Mouse (Mus musculus) right cerebral cortex, postnatal 10 days (tissue): ENCODE measurements around the gene Irs1.

Experiments used
- DNase-seq, 2 experiments: peaks; one replicate each; pipeline ENCODE4 v3.0.0; 2021; ENCODE audit warnings: low spot score in 2 of 2

Gene Irs1

DNA sequence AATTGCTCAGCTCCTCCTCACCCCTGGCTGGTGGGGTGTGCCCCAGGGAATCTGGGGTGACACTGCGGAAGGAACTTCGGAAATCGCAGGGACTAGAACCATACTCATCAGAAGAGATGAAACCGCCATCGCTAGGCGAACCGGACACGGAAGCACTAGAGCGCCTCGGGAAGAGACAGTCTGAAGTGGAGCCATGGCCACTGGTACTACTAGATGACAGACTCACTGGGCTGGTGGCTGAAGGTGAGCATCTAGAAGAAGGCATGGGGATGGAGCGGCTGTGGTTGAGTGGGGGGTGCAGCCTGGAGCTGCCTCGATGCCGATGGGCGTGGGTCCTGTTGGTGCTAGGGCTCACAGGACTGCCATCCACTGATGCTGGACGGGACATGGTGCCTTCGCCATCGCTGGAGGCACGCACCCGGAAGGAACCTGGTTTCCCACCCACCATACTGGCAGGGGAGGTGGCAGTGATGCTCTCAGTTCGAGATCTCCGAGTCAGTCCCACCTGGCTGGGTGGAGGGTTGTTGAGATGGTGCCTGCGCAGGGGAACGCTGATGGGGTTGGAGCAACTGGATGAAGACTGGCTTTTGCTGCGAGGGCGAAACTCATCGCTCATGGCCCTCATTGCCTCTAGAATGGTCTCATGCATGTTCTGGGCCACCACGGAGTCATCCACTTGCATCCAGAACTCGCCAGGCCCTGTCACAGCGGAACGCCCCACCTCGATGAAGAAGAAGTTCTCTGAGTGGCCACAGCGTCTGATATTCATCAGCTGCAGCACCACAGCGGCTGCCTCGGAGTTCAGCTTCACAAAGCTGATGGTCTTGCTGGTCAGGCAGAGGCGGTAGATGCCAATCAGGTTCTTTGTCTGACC, 1.9 kb downstream of the Irs1 start:
- DNase-seq: peak in 1 of 2 experiments; percentile 29

DNA sequence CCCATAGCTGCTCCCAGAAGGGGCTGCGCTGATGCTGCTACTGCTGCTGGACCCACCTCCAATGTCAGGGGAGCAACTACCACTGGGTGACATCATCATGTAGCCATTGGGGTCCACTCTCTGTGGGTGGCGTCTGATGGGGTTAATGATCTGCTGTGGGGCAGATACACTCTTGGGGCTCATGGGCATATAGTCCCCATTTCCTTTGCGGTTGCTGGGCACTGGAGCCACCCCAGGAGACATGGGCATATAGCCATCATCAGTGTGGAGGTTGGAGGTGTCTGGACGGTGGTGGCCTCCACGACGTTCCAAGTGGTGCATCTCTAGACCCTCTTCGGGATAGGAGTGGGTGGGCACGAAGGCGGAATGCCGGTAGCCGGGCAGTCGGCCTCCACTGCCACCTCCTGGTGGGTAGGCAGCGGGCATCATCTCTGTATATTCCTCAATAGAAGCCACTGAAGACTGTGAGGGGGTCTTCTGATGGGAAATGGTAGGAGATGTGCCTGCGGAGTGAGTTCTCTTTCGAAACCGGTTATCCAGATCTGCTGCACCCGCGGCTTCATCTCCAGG, 2.7 kb downstream of the Irs1 start:
- peak in 1 of 2 experiments; percentile 39 for DNase-seq

DNA sequence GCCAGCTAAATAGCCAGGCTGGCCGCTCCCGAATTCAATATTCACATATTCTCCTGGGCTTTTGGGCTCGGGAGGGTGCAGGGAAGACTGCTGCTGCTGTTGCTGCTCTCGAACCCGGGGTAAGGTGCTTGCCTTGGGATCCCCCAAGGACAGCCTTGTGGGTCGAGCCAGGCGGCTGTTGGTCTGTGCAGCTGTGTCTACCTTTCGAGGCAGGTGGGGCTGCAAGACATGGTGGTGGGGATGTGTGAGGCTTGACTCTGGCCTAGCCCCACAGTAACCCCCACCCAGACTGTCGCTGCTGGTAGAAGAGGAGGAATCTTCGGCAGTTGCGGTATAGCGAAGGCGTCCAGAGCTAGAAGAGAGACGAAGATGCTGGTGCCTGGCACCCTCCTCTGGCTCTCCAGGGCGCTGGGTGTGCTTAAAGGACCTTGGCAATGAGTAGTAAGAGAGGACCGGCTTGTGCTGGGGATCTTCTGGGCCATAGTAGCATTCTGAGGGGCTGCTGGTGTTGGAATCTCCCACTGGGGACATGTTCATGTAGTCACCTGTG, 3.4 kb downstream of the Irs1 start:
- DNase-seq: peak in 1 of 2 experiments; percentile 30

DNA sequence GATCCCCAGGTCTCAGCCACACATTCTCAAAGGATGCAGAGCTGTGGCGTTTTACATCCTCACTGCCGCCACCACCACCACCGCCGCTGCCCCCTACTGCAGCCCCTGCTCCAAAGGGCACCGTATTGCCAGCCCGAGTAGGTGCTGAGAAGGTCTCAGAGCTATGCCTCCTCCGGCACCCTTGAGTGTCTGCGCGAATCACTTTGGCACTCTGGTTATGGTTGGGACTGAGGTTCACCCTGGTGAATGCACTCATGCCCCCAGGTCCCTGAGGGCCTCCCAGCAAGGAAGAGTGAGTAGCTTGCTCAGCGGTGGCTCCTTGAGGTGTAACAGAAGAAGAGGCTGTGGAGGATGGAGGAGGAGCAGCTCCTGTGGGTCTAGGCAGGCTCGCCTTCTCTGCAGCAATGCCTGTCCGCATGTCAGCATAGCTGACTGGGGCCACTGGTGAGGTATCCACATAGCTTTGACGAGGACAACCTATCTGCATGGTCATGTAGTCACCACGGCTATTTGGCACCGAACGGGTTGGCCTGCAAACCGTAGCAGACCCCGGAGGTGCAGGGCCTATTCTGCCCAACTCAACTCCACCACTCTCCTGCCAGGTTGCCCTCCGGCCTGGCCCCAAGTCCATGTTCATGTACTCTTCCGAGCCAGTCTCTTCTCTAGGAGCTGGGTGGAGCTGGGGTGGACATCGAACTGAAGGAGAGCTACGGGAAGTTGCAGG, 4.0 kb downstream of the Irs1 start:
- peak in 1 of 2 experiments; percentile 27 for DNase-seq

DNA sequence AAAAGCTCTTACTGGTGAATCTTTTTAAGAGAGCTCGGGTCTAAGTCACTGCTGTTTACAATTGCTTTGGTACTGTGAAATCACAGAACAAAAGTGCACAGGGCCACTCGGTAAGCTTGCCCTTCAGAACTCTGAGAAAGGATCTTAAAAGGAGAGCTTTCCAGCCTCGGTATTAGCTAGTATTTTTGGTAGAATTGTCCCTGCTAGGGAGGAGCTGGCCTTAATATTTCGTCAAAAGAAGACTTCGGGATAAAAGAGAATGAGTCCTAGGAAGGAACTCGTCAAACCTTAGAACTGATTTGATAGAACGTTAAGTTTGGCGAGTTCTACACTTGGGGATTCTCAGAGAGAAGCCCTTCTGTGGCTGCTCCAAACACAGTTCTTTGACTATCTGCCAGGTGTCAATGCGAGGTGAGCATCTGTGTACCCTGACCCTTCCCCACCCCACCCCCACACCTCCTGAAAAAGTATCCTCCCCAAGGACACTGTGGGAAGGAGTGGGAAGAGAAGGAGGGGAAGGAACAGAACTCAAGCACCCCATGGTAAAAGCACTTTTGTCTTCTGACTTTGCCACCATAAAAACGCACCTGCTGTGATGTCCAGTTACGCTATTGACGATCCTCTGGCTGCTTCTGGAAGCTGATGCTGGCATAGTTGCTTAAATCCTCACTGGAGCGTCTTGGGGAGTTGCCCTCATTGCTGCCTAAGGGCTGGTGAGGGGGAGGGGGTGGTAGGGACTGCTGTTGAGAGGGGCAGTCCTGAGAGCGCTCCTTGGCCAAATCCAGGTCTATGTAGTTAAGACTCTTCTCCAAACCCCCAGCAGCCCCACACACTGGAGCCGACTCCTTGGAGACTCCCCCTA, 4.8 kb downstream of the Irs1 start:
- no peak for DNase-seq

DNA sequence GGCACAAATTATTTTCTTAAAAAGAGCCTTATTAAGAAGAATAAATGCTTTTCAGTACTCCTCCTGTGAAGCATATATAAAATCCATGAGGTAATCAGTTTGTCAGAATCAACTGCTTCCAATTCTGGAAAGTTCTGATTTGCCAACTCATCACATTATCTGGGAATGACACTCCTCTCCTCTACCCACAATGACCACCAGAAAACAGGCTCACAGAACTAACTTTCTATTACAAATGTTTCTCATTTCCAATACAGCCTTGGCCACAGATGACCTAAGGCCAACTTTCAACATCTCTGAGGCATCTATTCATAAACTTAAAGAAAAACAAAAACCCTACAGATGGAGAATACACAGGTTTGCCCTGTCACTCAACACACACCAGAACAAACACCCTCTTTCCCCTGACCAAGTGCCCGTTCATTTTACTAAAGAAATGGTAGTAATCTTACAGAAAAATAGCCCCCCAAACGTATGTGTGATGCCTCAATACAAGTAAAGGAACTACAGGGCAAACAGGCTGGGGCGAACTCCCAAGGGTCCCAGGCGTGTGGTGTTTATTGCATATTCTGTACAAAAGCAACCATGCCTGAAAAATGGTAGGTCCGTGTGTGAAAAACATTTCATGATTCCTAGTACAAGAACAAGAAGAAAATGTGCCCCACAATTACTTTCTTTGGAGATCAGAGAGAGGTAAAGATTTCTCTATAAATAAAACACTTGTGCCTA, 5.6 kb downstream of the Irs1 start:
- no peak for DNase-seq

DNA sequence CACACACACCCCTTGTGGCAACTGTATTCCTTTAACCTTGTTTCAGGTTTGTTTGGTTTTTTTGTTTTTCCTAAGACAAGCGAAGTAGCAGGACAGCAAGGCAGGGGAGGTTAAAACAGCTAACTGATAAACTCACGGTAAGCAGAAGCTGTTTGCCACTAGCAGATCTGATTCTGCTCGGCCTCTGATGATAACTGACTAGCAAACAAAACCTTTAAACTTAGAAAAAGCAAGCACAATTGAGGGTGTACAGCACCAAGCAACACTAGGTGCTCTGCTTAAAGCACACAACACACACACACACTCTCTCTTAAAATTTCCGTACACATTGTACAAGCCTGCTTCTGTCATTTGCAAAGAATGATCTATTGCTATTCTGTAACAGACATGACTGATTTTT, 6.8 kb downstream of the Irs1 start:
- DNase-seq: no peak

DNA sequence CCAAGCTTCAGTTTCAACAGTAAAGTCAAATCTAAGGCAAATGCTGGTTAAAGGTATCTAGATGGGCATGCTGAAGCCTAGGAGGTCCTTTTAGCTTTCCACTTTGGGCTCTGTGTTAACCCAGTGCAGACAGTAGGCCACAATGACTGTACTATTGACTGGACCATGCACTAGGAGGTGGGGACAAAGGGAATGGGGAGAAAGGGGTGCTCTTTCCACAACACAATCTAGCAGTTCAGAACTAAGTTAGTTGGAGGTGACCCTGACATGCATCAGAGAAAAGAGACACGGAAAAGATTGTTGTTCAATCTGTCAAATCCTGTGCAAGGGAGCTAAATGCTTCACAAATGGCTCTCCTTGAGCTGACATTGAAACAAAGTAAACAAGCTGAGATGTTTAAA, 7.3 kb downstream of the Irs1 start:
- DNase-seq: no peak

DNA sequence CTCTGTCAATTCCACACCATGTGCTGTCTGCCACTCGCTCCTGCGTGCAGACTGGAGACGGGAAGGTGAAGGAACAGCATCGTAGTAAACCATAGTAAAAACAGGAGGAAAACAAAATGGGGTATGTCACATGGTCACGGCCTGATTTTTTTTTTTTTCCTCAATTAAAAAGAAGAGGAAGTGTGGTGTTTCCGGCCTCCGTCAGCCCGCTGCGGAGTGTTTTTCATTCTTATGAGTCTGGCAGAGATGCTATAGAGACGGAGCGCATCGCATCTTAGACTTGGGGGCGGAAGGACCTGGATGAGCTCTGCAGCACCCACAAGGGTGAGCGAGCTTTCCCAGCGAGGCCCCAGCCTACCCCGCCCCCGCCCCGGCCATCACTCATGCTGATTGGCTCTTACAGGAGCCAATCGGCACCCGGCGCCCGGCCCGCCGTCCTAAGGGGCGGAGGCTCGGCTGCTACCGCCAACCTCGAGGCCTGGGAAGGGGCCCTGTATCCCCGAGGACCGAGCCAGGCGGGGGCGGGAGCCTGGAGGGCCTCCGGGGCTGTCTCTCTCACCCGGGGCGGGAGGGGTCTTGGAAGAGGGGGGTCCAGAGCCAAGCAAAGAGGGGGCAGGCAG, 8.1 kb downstream of the Irs1 start:
- peak; percentile 93 for DNase-seq

DNA sequence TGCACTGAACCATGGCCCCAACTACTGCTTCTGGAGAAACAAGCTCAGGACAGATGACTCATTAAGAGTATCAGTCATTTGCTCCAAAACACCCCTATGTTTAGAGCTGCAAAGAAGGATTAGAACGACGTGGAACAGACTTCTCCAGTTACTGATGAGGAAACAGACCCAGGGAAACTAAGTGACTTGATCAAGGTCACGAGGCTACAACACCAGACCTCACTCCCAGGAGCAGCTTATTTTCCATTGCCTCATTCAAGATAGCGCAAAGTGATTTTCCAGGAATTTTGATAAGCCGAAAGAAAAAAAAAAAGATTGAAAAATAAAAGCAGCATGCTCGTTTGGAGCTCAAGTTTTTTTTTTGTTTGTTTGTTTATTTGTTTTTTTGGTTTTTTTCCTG, 9.4 kb downstream of the Irs1 start:
- DNase-seq: no peak

DNA sequence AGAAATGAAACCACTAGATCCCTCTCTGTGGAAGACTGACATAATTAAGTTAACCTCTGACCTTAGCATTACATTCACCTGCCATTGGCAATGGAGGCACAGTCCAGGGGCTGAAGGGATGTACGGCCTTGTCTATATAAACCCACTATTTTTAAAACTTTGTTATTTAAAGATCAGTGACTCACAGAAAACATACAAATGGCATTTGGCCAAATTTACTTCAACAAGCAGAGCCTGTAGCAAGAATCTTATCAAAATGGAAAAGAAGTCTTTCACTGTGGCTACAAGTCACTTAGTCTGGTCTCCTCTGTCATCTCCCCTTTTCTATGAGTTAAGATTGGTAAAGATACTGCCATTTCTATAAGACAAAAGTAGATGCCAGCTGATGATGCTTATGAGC, 11.4 kb downstream of the Irs1 start:
- DNase-seq: no peak

DNA sequence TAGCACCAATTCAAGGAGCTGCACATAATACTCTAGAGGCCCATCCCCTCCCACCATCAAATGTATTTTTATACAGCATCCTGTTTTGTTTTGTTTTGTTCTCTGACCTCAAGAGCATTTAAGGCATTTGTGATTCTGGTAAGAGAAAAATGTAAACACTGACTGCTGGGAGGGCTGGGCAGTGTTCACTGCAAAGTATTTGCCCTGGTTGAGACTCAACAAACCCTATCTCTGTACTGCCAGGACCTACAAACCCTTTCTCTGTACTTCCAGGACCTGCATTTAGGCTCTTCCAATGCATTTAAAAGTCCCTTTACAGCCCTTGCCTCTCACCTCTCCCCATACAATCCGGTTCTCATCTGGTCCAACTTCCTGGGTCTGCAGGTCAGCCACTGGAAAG, 16.9 kb downstream of the Irs1 start:
- no peak for DNase-seq

DNA sequence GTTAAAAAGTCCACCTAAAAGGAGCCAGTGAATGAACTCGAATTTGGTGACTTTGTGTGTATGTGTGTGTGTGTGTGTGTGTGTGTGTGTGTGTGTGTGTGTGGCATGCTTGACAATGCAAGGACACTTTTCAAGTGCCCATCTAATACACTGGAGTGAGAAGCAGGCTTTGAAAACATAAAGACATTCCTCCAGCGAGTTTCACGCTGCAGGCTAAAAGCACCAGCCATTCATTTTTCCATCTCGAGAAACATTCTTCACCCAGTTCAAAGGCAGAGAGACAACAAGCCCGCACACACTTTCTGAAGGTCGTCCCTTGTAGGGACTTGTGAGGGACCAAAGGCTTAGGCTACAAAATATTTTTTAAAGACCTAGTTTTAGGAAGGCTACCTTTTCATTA, 17.7 kb downstream of the Irs1 start:
- DNase-seq: no peak

DNA sequence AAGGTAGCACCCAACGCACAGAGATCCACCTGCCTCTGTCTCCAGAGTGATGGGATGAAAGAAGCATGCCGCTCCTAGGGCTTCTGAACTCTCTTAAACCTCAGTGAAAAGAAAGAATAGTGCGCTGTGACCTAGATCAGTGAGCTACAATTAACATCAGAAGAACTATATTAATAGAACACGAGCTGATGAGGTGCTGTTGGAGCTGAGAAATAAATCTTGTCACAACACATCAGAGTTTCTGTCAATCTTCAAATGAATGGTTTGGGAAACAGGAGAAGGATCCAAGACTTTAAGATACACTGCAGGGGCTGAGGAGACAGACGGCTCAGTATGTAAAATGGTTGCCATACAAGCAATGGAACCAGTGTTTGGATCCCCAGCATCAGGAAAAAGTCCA, 19.0 kb downstream of the Irs1 start:
- no peak for DNase-seq

DNA sequence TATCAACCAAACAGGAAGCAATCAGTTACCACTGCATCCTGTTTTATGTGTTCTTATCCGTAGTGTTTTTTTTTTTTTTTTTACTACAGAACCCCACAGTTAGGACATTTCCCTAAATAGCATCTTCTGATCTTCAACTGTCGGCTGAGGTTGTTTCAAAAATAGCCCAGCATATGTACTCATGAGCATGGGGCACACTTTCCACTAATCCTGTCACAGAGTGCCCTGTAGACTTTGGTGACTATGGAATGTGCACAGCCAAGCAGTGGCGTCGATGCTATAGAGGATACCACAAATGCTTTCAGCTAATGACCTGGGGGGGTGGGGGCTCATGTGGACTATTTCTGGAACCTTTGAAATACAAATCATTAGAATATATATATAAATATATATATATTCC, 23.7 kb downstream of the Irs1 start:
- no peak for DNase-seq

DNA sequence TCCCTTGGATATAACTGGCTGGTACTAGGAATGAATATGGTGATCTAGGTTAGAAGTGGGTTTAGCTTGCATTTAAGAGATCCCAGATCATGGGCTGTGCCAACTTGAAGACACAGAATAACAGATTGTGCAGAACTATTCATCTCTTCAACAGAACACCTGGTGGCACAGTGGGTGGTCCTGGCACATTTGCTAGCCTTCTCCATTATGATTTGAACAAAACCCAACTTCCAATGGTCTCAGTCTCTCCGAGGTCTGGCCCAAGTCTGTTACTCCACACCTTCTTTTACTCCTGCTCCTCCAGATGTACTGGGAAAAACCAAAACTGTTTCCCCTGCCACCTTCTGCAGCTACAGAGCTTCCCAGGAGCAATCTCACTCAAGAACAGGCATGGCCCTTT, 28.9 kb downstream of the Irs1 start:
- DNase-seq: no peak

DNA sequence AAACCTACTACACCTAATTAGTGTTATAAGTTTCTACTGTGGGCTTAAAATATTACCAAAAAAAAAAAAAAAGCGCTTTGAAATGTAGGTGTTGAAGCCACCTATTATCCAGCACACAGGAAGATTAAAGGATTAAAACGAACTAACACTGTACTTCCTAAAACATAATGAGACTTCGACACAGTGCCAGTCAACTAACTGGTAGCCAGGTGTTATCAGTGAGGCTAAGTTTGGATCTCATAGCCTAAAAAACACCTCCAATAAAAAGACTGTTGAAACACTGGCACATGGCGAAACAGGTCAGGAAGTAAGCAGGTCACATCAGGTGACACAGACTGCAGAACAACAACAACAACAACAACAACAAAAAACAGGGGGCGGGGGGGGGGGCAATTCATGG, 29.6 kb downstream of the Irs1 start:
- no peak for DNase-seq

DNA sequence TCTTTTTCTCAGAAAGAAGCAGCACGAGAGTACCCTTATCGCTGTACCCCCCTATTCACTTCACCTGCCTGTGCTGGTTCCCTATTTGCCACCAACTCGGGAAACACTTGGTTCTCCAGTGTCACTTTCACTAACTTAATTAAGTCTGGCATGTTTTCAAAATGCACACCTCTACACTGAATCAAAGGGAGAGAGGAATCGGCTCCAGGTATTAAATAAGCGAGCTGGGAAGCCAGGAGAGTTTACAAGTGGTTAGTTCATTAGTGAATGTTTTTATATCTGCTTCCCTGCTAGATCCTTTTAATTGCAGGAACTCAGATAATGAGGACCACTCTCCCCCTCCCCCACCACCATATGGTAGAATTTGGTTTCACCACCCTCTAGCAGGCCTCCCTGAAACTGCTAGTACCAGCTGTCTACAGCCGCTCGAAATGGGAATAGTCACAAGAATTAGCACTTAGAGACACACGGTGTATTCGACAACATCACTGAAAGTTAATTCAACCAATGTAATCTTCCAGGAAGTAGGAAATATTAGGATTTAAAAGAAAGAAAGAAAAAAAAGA, 30.1 kb downstream of the Irs1 start:
- peak; percentile 45 to 47 for DNase-seq

DNA sequence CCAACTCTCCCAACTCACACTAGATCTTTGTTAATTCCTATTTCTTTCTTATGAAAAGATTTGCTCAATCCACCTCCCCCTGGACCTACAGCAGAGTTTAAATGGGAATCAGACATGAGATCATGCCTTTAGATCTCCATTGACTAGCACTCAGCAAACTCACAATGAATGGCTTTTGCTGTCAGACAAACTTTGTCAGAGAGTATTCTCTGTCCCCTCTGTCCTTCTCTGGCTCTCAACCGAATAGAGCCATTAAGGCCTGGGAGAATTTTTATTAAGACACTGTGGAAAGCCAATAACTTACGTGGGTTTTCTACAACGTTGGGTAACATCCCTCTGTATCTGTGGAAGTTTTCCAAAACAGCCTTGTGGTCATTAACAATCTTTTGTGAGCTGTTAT, 31.2 kb downstream of the Irs1 start:
- no peak for DNase-seq

DNA sequence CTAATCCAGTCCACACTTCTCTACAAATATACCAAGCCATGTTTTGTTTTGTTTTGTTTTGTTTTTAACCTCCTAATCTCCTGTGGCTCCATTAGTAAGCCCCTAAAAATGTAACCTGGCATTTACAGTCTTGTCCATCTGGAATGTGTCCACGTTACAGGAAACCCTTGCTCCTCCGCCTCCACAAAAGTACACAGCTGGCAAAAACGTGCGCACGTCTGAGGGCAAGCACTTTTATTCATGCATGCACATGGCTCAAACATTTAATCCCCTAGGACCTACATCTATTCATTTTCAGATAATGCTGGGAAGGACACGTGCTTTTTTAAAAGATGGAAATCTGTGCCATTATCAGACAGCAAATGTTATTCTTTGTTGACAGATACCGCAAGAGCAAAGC, 32.9 kb downstream of the Irs1 start:
- no peak for DNase-seq
